Mouse (Mus musculus) liver, embryonic 18 days (tissue): ENCODE measurements around the gene 1700012B07Rik. TPM values are rescaled to one million over a fixed set of nuclear protein-coding genes. Genes with fewer than 3 reads are reported as not detected.

Source experiments
- polyA plus RNA-seq: library from polyadenylated mRNA; depleted of rRNA; stranded (reverse); fragments of >200 nt; gene quantifications from 2 replicates; pipeline ENCODE4 v1.2.3, GENCODE M21; 2012; rRNA removed

The 1700012B07Rik gene
- polyA plus RNA-seq, result 1.3 TPM in 2 replicates

DNA sequence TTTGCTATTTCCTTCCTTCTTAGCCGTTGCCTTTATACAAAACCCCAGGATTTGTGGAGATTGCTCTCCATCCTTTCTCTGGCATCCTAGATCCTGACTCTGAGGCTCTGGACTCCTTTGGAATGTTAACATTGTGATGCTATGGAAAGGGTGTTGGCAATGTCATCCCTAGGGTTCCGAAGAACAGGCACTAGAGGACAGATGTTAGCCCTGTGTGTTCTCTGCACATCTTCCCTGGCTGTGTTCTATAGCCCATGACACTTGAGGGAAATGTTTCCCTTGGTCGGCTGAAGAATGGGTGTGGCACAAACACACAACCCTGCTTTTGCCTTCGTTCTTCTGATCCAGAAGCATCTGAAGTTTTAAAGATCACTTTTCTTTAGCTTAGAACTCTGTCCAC is at the start of gene 1700012B07Rik:
TSS of gene 1700012B07Rik (minus strand) at position 101 of the 400 bp plus-strand sequence.

Other genes with a start within 250 kb of the 1700012B07Rik start
- 8.3 and 8.9 TPM in 2 replicates for gene Wipi1, start 216.1 kb downstream of the 1700012B07Rik start, polyA plus RNA-seq
- 48.5 and 51.0 TPM in 2 replicates for gene Prkar1a, start 178.6 kb downstream of the 1700012B07Rik start, polyA plus RNA-seq
- 10.8 and 12.5 TPM in 2 replicates for gene Fam20a, start 105.8 kb downstream of the 1700012B07Rik start, polyA plus RNA-seq
- gene Abca8b, start 167.8 kb upstream of the 1700012B07Rik start, polyA plus RNA-seq, result 37.0 and 39.0 TPM in 2 replicates